Mouse (Mus musculus) embryo, embryonic 10.5 days (tissue): ENCODE measurements around the gene Rnf38.

Source experiments
- DNase-seq: peaks from one replicate; pipeline ENCODE4 v3.0.0-alpha.2; 2015; ENCODE audit warnings: low spot score

Rnf38 gene

GRCm38 (mm10) chr4:44224141-44224540 is 9.4 kb downstream of the Rnf38 start:
- DNase-seq, result peak; percentile 59

DNA sequence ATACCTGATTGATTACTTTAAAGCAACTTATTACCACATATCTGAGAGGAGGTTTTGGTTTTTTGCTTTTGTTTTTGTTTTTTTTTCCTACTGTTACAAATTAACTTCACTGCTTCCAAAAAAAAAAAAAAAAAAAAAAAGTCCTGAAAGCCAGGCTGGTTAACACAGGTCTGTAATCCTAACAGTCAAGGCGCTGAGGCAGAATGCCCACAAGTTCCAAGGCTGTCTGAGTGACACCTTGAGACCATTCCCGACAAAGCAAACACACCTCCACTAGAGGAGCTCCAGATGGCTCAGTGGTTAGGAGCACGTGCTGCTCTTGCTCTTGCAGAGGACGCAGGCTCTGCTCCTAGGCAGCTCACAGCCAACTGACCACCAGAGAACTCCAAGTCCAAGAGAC is 10.1 kb downstream of the Rnf38 start:
- DNase-seq, result no peak

GRCm38 (mm10) chr4:44216797-44217442 is 16.7 kb downstream of the Rnf38 start:
- no peak for DNase-seq

DNA sequence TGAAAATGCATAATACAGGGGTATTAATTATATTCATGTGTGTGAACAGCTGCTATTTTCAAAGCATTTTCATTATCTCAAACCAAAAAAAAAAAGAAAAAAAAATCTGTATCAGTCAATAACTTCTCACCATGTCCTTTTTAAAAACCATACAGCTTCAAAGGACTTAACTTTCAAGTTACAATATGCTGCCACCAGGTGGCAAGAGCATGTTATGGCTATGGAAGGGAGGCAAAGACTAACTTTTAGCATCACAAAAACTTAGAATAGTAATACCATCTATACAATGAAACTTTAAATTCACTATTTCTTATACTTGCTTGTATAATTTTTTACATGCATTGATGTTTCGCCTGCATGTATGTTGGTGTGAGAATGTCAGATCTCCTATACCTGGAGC is 33.6 kb downstream of the Rnf38 start:
- peak; percentile 68 for DNase-seq

DNA sequence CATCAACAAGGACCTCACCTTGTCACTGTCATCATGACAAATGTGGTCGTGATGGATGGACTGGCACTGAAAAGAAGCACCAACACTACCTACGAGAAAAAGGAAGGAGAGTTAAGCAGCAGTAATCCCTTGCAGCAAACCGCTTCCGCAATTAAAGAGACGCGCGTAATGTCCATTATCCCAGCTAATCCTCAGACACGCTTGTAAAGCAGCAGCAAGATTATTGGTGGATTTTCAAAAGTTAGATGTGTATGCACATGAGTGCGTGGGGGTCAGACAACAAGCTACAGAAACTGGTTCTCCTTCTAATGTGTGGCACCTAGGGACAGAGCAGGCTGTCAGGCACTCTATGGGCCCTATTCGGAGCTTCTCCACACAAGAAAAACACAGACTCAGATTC is 46.2 kb downstream of the Rnf38 start:
- DNase-seq, result no peak

DNA sequence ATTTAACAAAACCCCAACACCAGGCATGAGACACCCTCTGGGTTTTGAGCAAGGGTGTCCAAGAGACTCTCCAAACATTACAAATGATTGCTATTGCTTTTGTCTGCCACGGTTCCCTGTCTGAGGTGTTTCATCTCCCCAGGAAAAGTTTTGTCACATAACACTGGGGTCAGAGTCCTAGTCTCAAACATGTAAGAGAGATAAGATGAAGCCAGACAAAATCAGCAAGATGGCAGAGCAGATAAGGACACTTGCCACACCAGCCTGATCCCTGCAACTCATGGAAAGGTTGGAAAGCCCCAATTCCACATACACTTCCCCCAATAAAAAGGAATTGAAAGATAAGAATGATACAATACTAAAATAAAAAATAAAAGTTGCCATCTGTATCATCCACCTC is 49.7 kb downstream of the Rnf38 start:
- no peak for DNase-seq

DNA sequence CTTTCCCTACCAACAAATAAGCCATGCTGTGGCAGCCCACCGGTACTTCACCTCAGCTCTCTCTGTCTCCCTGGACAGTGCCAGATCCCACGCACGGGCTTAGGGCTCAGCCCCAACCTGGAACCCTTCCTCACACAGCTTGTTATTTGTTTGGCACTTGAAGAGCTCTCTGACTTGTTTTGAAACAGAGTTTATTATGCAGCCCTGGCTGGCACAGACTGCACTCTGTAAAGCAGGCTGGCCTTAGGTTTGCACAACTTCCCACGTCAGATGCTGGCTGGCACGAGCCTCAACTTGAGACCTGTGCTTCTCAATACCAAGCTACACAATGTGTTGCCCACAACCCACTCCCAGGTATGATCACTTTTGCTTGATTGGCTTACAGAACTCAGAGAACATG is 53.8 kb downstream of the Rnf38 start:
- no peak for DNase-seq

GRCm38 (mm10) chr4:44173177-44173576 is 60.4 kb downstream of the Rnf38 start:
- peak; percentile 84 for DNase-seq

GRCm38 (mm10) chr4:44172676-44173075 is 60.9 kb downstream of the Rnf38 start:
- DNase-seq, result no peak

GRCm38 (mm10) chr4:44169884-44170283 is 63.7 kb downstream of the Rnf38 start:
- no peak for DNase-seq

- no peak for DNase-seq
These were observed 64.8 kb downstream of the Rnf38 start for GRCm38 (mm10) chr4:44168816-44169215.

GRCm38 (mm10) chr4:44168231-44168647 is 65.3 kb downstream of the Rnf38 start:
- peak; percentile 95 for DNase-seq

GRCm38 (mm10) chr4:44167397-44168121 is 66.0 kb downstream of the Rnf38 start:
- peak; percentile 93 for DNase-seq

GRCm38 (mm10) chr4:44166702-44167396 is 66.7 kb downstream of the Rnf38 start:
- DNase-seq, result peak; percentile 5

GRCm38 (mm10) chr4:44164621-44165020 is 69.0 kb downstream of the Rnf38 start:
- no peak for DNase-seq

GRCm38 (mm10) chr4:44163034-44163433 is 70.6 kb downstream of the Rnf38 start:
- DNase-seq, result no peak

- peak; percentile 23 for DNase-seq
These were observed 72.4 kb downstream of the Rnf38 start for GRCm38 (mm10) chr4:44160990-44161689.

DNA sequence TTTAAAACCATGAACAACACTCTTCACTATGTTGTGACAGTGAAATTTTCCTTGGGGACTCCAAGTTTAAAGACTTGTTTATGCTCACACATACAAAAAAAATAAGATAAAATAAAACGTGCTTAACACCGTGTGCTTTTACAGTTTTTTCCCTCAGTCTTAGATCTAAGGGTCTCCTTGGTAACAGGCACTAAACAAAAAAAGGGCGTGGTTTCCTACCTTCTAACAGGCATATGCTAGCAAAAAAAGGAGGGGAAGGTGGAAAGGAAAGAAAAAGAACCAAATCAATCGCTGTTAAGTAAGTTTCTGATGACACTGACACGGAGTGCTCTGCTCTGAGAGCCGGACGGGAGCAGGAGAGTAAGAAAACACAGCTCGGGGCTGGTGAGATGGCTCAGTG is 73.8 kb downstream of the Rnf38 start:
- no peak for DNase-seq

DNA sequence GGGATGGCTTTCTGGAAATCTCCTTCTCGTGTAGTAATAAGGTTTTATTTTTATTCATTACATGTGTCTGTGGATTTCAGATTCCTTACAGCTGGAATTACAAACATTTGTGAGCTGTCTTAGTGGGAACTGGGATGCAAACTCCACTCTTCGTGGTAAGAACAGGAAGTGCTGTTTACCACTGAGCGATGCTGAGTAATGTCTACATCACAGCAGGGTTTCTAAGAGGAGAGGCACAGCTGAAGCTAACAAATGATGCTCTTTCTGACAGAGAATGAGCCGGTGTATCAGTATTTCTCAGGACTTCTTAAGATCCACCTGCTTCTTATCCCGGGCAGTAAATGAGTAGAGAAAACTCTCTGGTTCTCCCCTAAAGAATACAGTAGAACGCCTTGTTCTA is 77.1 kb downstream of the Rnf38 start:
- no peak for DNase-seq

DNA sequence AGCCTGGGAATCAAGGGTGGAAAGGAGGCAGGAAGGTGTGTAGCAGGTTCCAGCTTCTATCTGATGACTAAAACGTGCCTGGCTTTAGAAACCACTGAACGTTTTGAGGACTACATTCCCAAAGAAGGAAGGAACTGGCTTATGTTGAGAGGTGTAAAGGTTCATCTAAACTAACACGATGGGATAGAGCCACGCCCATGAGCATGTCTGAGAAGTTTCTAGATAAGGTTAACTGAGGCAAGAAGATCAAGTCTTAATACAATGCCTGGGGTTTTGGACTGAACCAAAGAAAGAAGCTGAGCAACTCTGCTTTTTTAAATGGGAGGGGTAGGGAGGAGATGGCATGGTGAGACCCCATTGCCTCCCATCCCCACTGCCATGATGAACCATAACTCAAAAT is 78.7 kb downstream of the Rnf38 start:
- DNase-seq, result no peak

DNA sequence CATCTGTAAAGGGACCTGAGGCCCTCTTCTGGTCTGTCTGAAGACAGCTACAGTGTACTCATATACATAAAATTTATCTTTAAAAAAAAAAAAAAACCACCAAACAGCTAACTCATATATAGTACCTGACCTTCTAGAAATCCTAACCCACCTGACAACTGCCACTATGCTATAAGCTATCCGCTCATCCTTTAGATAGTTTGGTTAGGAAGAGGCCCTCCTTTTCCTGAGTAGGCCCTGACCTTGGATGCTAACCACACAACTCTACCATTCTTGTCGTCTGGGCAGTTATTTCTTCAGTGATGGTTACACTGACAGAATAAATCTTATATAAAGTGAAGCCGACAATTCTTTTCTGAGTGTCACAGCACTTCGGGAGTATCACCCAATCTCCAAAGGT is 80.7 kb downstream of the Rnf38 start:
- DNase-seq, result no peak

GRCm38 (mm10) chr4:44126805-44127204 is 106.8 kb downstream of the Rnf38 start:
- DNase-seq, result no peak
